Mouse (Mus musculus) spleen, adult 2 months (tissue): ENCODE measurements around the gene Bfsp2.

ENCODE experiments used
- CTCF ChIP-seq: fragments of 200-500 bp; IDR thresholded peaks from 2 replicates; pipeline ENCODE4 v1.5.1; 2011; ENCODE audit warnings: mild to moderate bottlenecking, inconsistent platforms; ENCODE audit not compliant: insufficient read depth, insufficient read length, insufficient replicate concordance; ENCODE audit errors: extremely low read depth
- POLR2A ChIP-seq: fragments of 200-500 bp; IDR thresholded peaks from 2 replicates; pipeline ENCODE4 v1.6.1; 2011; ENCODE audit warnings: low read depth, low read length, inconsistent platforms

DNA sequence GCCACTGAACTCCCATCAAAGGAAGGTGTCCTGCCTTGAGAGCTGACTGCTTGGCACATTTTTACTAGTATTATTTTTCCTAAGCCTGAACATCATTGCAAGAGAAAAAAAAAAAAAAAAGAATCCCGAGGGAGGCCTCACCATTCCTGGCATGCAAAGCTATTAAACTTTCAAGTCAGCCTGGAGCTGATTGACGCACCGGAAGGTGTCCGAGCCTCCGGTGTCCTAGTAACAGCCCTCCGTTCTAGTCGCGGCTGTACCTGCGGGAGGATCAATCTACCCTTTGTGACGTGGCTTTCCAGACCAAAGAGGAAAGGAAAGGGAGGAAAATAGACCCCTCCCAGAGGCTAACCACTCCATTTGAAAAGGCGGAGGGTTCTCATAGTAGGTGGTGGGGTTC lies 8.4 kb downstream of the Bfsp2 start:
- TF ChIP-seq CTCF, result no peak
- no peak for TF ChIP-seq POLR2A
